Mouse (Mus musculus): ENCODE results near the gene Hacd1.
"Not testable (repeated sequence)": the region's sequence is repeated elsewhere in the genome, so short reads cannot be mapped to it uniquely, and the experiment has no call there.

The Hacd1 gene

DNA sequence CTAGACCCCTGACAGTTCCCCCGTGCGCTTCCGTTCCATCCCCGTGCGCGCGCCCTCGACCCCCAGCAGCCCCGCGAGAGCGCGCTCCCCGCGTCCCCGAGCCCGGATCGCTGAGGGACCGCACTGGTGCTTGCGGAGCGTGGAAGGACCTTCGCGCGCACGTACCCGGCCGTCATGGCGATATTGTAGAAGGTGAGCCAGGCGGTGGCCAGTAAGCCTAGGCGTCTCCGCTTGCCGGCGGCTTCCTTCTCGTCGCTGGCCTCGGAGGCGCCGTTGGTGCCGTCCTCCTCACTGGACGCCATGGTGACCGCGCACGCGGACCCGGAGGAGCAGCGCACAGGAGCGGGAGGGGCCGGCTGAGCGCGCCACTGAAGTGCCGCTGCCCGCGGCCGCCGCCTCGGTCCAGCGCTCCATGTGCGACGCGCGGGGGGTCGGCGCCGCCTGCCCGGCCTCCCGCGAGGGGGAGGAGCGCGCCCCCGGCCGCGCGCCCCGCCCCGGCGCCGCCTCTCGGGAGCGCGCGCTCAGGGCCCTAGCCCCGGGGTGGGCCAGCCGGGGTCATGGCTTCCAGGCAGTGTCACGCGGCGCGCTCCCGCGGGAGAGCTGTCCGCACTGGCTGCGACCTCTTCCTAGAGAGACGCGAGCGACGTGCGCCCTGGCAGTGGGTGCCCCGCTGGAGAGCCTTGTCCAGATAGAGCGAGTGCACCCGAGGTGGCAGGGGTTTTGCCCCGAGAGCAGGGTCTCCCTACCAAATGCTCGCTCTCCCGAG is at the start of gene Hacd1:
Hacd1 (minus strand) TSS at position 570 of the 766 bp plus-strand sequence.
- peak; percentile 49 for DNase-seq (ENCODE audit: low read depth, low spot score)

GRCm38 (mm10) chr2:14103924-14104323 is 48.0 kb upstream of the Hacd1 start:
- no peak for DNase-seq (ENCODE audit: low read depth, low spot score)

GRCm38 (mm10) chr2:14102603-14103002 is 46.7 kb upstream of the Hacd1 start:
- DNase-seq (ENCODE audit: low read depth, low spot score), result no peak

- no peak for DNase-seq (ENCODE audit: low read depth, low spot score)
Observed at GRCm38 (mm10) chr2:14100533-14100932, 44.6 kb upstream of the Hacd1 start.

DNA sequence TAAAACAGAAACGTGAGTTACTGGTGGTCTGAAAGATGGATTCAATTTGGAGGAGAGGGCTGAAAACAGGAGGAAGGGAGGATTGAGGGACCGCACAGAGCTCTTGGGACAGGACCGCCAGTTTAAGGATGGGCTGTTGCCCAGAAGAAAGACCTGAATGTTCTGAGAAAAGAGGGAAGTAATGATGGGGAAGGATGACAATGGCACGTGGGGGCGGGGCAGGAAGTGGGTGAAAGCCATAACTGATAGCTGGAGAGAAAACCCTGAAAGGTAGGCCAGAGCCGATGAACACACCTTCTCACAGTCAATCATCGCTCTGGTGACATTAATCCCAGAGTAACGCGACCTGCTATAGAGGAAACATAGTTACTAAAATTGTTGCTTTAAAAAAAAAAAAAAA is 22.6 kb upstream of the Hacd1 start:
- DNase-seq (ENCODE audit: low read depth, low spot score), result not testable (repeated sequence)

- peak; percentile 61 for DNase-seq (ENCODE audit: low read depth, low spot score)
Observed at GRCm38 (mm10) chr2:14074221-14074901, 18.4 kb upstream of the Hacd1 start.

- peak; percentile 96 for DNase-seq (ENCODE audit: low read depth, low spot score)
Observed at GRCm38 (mm10) chr2:14073362-14074220, 17.7 kb upstream of the Hacd1 start, which contains the start of gene Stam. Stam (plus strand) TSS chr2:14074098.

DNA sequence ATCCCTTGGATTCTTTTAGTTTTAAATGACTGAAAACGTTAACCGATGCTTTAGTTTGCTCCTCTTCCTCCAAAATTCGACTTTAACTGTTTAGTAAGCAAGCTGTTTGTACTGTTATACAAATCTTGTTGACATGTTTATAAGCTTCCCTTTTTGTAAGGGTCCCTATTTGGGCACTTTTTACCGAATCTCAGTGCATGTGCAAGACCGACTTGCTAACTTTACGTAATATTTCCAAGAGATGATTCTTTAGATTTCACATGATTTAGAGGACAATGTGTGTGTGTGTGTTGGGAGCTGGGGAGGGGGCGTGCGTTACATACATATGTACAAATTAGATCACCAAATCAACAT is 17.1 kb upstream of the Hacd1 start:
- peak; percentile 33 for DNase-seq (ENCODE audit: low read depth, low spot score)

DNA sequence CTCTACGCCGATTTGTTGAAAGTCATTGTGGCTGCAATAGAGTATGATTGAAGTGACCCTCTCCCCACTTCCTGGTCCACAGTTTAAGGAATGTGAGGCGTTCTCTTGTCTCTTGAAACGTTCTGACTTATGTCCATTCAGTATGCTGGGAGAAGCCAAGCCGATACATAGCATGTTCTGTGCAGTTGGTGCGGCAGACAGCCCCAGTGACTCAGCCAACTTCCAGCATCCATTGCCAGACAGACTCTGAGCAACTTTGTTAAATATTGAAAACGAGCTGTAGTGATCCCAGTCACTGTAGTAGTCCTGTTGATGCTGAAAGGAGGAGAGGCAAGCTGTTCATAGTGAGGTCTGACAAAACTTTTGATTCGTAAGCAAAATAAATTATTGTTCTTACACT is 14.5 kb upstream of the Hacd1 start:
- peak; percentile 10 for DNase-seq (ENCODE audit: low read depth, low spot score)

GRCm38 (mm10) chr2:14069027-14069426 is 13.1 kb upstream of the Hacd1 start:
- no peak for DNase-seq (ENCODE audit: low read depth, low spot score)

GRCm38 (mm10) chr2:14065704-14066650 is 10.0 kb upstream of the Hacd1 start:
- DNase-seq (ENCODE audit: low read depth, low spot score), result no peak

DNA sequence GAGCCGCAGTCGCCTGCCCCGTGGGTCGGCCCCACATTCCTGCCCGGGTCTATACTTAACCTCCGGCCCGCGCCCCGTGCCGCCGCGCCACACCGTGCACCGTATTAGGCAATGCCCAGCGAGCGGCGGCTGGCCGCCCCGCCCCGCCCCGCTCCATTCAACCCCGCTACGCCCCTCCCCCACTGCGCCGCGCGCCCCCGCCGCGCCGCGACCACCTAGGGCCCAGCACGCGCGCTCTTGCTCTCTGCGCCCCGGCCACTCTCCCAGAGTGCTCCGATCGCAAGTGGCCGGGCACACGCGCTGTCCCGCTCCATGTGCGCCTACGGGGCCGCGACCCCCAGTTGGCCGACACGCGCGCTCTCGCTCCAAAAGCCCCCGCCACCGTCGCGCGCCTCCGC is 768 bp downstream of the Hacd1 start:
- no peak for DNase-seq (ENCODE audit: low read depth, low spot score)

- DNase-seq (ENCODE audit: low read depth, low spot score), result peak; percentile 45
Observed at GRCm38 (mm10) chr2:14054716-14055115, 1.2 kb downstream of the Hacd1 start.

- DNase-seq (ENCODE audit: low read depth, low spot score), result peak; percentile 7
Observed at GRCm38 (mm10) chr2:14054163-14054562, 1.8 kb downstream of the Hacd1 start.

DNA sequence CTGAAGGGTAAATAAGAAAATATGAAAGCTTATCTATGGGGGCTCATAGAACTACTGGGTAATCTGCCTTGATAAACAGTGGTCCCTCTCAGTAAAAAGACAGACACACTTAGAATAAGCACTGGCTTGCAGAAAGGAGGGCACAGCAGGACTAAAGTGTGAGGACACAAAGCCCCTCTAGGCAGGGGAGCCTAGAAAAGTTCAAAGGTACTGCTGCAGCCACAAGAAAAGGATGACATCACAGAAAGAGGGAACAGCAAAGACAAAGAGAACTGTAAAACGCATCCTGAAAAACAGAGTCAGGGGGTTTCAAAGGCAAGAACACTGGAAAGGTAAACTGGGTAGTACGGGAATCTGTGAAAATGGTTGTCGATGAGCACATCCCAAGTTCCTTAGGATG is 2.3 kb downstream of the Hacd1 start:
- no peak for DNase-seq (ENCODE audit: low read depth, low spot score)

- no peak for DNase-seq (ENCODE audit: low read depth, low spot score)
Observed at GRCm38 (mm10) chr2:14048808-14049207, 7.1 kb downstream of the Hacd1 start.

DNA sequence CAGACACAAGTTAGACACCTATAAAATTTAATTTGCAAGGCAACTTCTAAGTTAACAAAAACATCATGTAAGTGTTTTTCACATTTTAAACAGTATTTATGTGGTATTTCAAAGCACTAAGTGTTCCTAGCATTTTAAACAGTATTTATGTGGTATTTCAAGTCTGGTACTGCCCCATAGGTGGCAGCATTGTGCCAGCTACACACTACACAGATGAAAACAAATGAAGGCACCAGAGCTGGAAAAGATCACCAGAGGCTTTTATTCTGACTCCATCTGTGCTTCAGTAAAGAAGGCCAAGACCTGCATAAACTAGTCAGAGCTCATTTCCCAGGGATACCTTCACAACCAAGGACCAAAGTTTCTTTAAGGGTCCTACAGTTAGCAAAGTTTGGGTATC is 7.6 kb downstream of the Hacd1 start:
- peak; percentile 87 for DNase-seq (ENCODE audit: low read depth, low spot score)

DNA sequence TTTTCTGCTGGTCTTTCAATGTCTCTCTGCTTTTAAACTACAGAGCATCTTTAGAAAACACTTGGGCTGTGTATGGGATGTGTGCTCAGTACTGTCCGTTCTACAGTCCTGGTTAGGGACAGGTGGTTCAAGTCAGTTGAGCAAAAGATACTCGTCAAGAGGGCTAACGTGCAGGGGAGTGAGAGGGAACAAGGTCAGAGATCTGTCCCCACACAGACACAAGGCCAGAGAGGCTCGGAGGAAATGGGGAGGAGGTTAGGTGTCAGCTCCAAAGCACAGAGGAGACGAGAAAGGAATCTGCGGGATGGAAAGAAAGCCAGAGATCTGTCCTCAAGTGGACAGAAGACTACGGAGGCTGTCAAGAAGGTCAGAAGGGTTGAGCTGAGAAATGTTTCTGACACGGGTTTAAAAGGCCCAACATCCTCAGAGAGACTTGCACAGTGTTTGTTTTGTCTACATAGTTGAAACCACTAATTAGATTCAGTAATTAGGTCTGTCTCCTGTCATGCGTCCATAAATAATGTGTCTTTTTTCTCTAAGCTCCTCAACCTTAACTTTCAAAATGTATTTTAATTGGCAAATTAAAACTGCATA is 12.3 kb downstream of the Hacd1 start:
- no peak for DNase-seq (ENCODE audit: low read depth, low spot score)

DNA sequence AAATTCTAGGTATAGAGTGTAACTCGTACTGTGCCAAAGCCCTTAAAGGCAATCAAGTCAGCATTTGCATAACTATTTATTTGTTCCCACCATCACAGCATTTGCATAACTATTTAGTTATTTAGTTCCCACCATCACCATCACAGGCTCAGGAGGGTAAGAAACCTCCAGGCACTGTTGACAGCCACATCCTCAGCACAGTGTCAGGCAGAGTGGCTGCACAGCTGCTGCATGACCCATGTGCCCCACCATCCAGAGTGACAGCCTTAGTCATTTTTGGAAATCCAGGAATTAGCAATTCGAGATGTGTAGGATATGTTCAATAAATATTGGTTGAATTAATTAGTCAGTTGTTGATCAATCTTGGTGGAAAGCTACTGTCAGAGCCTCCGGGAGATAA is 12.9 kb downstream of the Hacd1 start:
- no peak for DNase-seq (ENCODE audit: low read depth, low spot score)

DNA sequence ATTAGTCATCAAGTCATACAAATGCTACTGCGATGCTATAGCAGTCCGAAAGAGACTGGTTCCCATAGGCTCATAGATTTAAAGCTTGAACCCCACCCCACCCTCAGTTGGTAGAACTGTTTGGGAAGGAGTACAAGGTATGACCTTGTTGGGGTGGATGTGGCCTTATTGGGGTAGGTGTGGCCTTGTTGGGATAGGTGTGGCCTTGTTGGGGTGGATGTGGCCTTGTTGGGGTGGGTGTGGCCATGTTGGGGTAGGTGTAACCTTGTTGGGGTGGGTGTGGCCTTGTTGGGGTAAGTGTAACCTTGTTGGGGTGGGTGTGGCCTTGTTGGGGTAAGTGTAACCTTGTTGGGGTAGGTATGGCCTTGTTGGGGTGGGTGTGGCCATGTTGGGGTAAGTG is 14.7 kb downstream of the Hacd1 start:
- DNase-seq (ENCODE audit: low read depth, low spot score), result no peak

- no peak for DNase-seq (ENCODE audit: low read depth, low spot score)
Observed at GRCm38 (mm10) chr2:14019228-14019627, 36.7 kb downstream of the Hacd1 start.
